ENCODE assay signal across 20 mouse cellular contexts in the genomic region with DNA sequence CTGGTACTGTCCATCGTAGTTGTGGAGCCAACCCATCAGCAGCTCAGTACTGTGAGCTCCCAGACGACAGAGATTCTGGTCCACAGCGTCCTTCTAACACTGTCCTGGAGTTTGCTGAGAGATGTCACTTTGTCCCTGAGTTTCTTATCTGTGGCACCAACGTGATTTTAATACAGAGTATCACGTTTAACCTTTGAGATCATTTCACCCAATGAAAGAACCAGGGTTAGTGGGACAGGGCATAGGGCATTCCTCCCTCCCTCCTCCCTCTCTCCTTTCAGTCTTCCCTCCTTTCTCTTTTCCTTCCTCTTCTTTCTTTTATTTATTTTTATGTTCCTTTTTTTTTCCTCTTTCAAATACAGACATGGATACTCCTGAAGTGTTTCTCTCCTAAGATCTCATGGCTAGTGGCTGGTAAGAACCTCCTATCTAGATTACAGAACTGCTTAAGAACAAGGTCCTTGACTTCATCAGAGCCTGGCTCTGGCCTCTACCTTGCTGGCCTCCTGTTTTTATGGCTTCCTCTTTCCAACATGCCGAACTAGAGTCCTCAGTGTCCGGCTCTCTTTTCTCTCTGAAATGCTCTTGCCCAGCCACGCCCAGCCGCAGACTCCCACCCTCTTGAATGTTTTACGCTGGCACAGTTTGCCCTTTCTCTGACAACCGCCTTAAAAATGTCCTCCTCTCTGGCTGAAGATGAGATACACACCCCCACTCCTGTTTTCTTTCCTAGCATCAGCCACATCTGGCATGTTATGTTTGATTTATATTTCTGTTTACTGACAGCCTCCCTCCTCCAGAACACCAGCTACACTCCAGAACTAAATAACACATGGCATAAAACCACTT.
DNase-seq lines count a peak whose midpoint lies in the region; ATAC-seq lines count a peak whose summit lies in the region.
"Had no signal": no experiment of that assay in that cellular context is flagged by ENCODE, and none has a peak within 500 bp of the region (broad histone marks: within the 10 kb centered on the region; RNA-seq: fewer than 3 reads in every experiment).

No protein-coding gene starts in this region.

- DNase-seq in cerebellum, adult 11-12 months: peak; percentile 6
- no peak for DNase-seq in cerebellum, postnatal 4 days (ENCODE audit: low spot score in 2 of 2)
- DNase-seq in kidney, adult 18-20 months: no peak
- DNase-seq in midbrain, embryonic 10.5 days (ENCODE audit: low spot score): no peak
- no peak for DNase-seq in spleen, adult 18-20 months
- DNase-seq in left cerebral cortex, postnatal 25 days (ENCODE audit: low spot score in 2 of 2): no peak
- DNase-seq: adrenal gland, postnatal 10 days; forebrain, postnatal 0 days; kidney, adult 2 months; lung, adult 18-20 months; lung, postnatal 4 days; thymus, adult 2 months; thymus, postnatal 4 days had no signal

- no peaks in the 10 kb centered on the region for H3K27me3 ChIP-seq in kidney, embryonic 16.5 days (ENCODE audit: insufficient read depth, low read length)
- no peaks in the 10 kb centered on the region for H3K27me3 ChIP-seq in midbrain, embryonic 10.5 days (ENCODE audit: low read depth, poor library complexity, severe bottlenecking)
- no peaks in the 10 kb centered on the region for H3K27me3 ChIP-seq in midbrain, embryonic 13.5 days
- H3K27me3 ChIP-seq: liver, embryonic 12.5 days; neural tube, embryonic 15.5 days had no signal

- H3K9me3 ChIP-seq in kidney, embryonic 16.5 days (ENCODE audit: low read length): no peaks in the 10 kb centered on the region
- H3K9me3 ChIP-seq in midbrain, embryonic 10.5 days (replicated peaks): no peaks in the 10 kb centered on the region
- no peaks in the 10 kb centered on the region for H3K9me3 ChIP-seq in midbrain, embryonic 13.5 days
- H3K9me3 ChIP-seq: embryonic facial prominence, embryonic 15.5 days; liver, embryonic 12.5 days; neural tube, embryonic 15.5 days had no signal

- 0 out of 2 replicates have a peak overlapping the region, but pooled peaks have one; percentile 47 for H3K27ac ChIP-seq in kidney, embryonic 16.5 days (ENCODE audit: low read length)
- H3K27ac ChIP-seq in midbrain, embryonic 10.5 days (replicated peaks): 0 out of 2 replicates have a peak overlapping the region, but pooled peaks have one; percentile 3
- no peak overlapping the region for H3K27ac ChIP-seq in midbrain, embryonic 13.5 days
- H3K27ac ChIP-seq: embryonic facial prominence, embryonic 15.5 days; layer of hippocampus, adult 2 months; liver, embryonic 12.5 days; neural tube, embryonic 15.5 days; stomach, postnatal 0 days had no signal

- intact Hi-C loops in left cerebral cortex, postnatal 25 days (cut with DNase I): no loop called here

- H3K9ac ChIP-seq in kidney, embryonic 16.5 days (replicated peaks; ENCODE audit: low read length): no peak overlapping the region
- H3K9ac ChIP-seq in midbrain, embryonic 13.5 days (replicated peaks): no peak overlapping the region
- H3K9ac ChIP-seq: embryonic facial prominence, embryonic 15.5 days; forebrain, postnatal 0 days; liver, embryonic 12.5 days; neural tube, embryonic 15.5 days had no signal

- peak; percentile 22; the same call in 1 of the 2 replicates for ATAC-seq in kidney, embryonic 16.5 days (ENCODE audit: low FRiP score, low TSS enrichment)
- ATAC-seq in midbrain, embryonic 13.5 days: no peak
- ATAC-seq: forebrain, postnatal 0 days; liver, embryonic 12.5 days had no signal

- H3K4me3 ChIP-seq in kidney, embryonic 16.5 days (ENCODE audit: low read length): no peak overlapping the region
- H3K4me3 ChIP-seq in midbrain, embryonic 10.5 days: no peak overlapping the region
- H3K4me3 ChIP-seq in midbrain, embryonic 13.5 days (replicated peaks): no peak overlapping the region
- H3K4me3 ChIP-seq: embryonic facial prominence, embryonic 15.5 days; layer of hippocampus, adult 2 months; liver, embryonic 12.5 days; neural tube, embryonic 15.5 days had no signal

- H3K4me2 ChIP-seq in kidney, embryonic 16.5 days (replicated peaks; ENCODE audit: low read depth, low read length): no peak overlapping the region
- H3K4me2 ChIP-seq in midbrain, embryonic 13.5 days (replicated peaks): no peak overlapping the region
- H3K4me2 ChIP-seq: embryonic facial prominence, embryonic 15.5 days; liver, embryonic 12.5 days; neural tube, embryonic 15.5 days had no signal

- H3K4me1 ChIP-seq in kidney, embryonic 16.5 days (ENCODE audit: insufficient read depth, low read length): peaks cover 27% of the 10 kb centered on the region
- H3K4me1 ChIP-seq in midbrain, embryonic 10.5 days: peaks cover 33% of the 10 kb centered on the region
- peaks cover 30% of the 10 kb centered on the region for H3K4me1 ChIP-seq in midbrain, embryonic 13.5 days (replicated peaks)
- H3K4me1 ChIP-seq: liver, embryonic 12.5 days had no signal

- no peaks in the 10 kb centered on the region for H3K36me3 ChIP-seq in kidney, embryonic 16.5 days (ENCODE audit: insufficient read depth, low read length)
- H3K36me3 ChIP-seq in midbrain, embryonic 10.5 days: no peaks in the 10 kb centered on the region
- H3K36me3 ChIP-seq in midbrain, embryonic 13.5 days: no peaks in the 10 kb centered on the region
- H3K36me3 ChIP-seq: embryonic facial prominence, embryonic 15.5 days; liver, embryonic 12.5 days; neural tube, embryonic 15.5 days had no signal

- WGBS in kidney, embryonic 16.5 days: 40% methylated on average over 11 of the region's 11 CpGs
- 90% methylated on average over 11 of the region's 11 CpGs for WGBS in midbrain, embryonic 10.5 days
- 86% methylated on average over 11 of the region's 11 CpGs for WGBS in midbrain, embryonic 13.5 days
